Mouse (Mus musculus): ENCODE measurements around the gene Egfl8.

Egfl8 gene

GRCm38 (mm10) chr17:34648141-34648890, 32.5 kb upstream of the Egfl8 start:
- DNase-seq (ENCODE audit: low spot score): no peak

GRCm38 (mm10) chr17:34646906-34647787, 31.4 kb upstream of the Egfl8 start, which contains the start of gene Atf6b:
Gene Atf6b (plus strand): TSS chr17:34647146.
- peak; percentile 91 for DNase-seq (ENCODE audit: low spot score)

GRCm38 (mm10) chr17:34645831-34646511, 30.2 kb upstream of the Egfl8 start:
- no peak for DNase-seq (ENCODE audit: low spot score)

- DNase-seq (ENCODE audit: low spot score): no peak
Observed at GRCm38 (mm10) chr17:34645256-34645829, 29.6 kb upstream of the Egfl8 start.

GRCm38 (mm10) chr17:34644608-34645007, 28.8 kb upstream of the Egfl8 start, which contains the start of gene Fkbpl:
Gene Fkbpl (plus strand): TSS chr17:34644764.
- DNase-seq (ENCODE audit: low spot score): peak; percentile 89

- no peak for DNase-seq (ENCODE audit: low spot score)
Observed at GRCm38 (mm10) chr17:34643944-34644343, 28.2 kb upstream of the Egfl8 start.

- DNase-seq (ENCODE audit: low spot score): no peak
Observed at GRCm38 (mm10) chr17:34643379-34643778, 27.6 kb upstream of the Egfl8 start.

GRCm38 (mm10) chr17:34641945-34642344, 26.2 kb upstream of the Egfl8 start:
- no peak for DNase-seq (ENCODE audit: low spot score)

GRCm38 (mm10) chr17:34640778-34641601, 25.2 kb upstream of the Egfl8 start:
- DNase-seq (ENCODE audit: low spot score): peak; percentile 47

- DNase-seq (ENCODE audit: low spot score): no peak
Observed at GRCm38 (mm10) chr17:34639461-34640255, 23.9 kb upstream of the Egfl8 start.

- no peak for DNase-seq (ENCODE audit: low spot score)
Observed at GRCm38 (mm10) chr17:34637459-34637858, 21.7 kb upstream of the Egfl8 start.

- no peak for DNase-seq (ENCODE audit: low spot score)
Observed at GRCm38 (mm10) chr17:34635671-34636070, 19.9 kb upstream of the Egfl8 start.

GRCm38 (mm10) chr17:34632261-34632691, 16.5 kb upstream of the Egfl8 start:
- DNase-seq (ENCODE audit: low spot score): peak; percentile 73

- DNase-seq (ENCODE audit: low spot score): no peak
Observed at GRCm38 (mm10) chr17:34631647-34632046, 15.9 kb upstream of the Egfl8 start.

- no peak for DNase-seq (ENCODE audit: low spot score)
Observed at GRCm38 (mm10) chr17:34630761-34631301, 15.1 kb upstream of the Egfl8 start.

- DNase-seq (ENCODE audit: low spot score): no peak
Observed at GRCm38 (mm10) chr17:34629796-34630603, 14.2 kb upstream of the Egfl8 start.

GRCm38 (mm10) chr17:34629221-34629751, 13.5 kb upstream of the Egfl8 start, which contains the start of gene Prrt1:
Gene Prrt1 (plus strand): TSS chr17:34629533.
- DNase-seq (ENCODE audit: low spot score): no peak

GRCm38 (mm10) chr17:34628644-34628967, 12.8 kb upstream of the Egfl8 start:
- DNase-seq (ENCODE audit: low spot score): no peak
